Mouse (Mus musculus) Patski (cell line): ENCODE results near the gene E130308A19Rik. TPM values are rescaled to one million over a fixed set of nuclear protein-coding genes. Genes with fewer than 3 reads are reported as not detected.
A peak's percentile ranks its signal among the peaks of the same experiment; 100 is the strongest.

Experiments used
- ATAC-seq: fragments of 100-300 bp; one replicate; pipeline ENCODE4 v1.8.0; 2021
- CTCF ChIA-PET: fragments of 350-600 bp; sonication (Branson Sonifier 250); formaldehyde crosslinking; loops from one replicate; lab custom pipeline; 2022; ENCODE audit warnings: inconsistent platforms; lab: Charles Lee
- POLR2A ChIA-PET: fragments of 350-600 bp; sonication (Branson Sonifier 250); formaldehyde crosslinking; loops from one replicate; lab custom pipeline; 2022; ENCODE audit warnings: antibody characterized with exemption, inconsistent platforms; lab: Charles Lee
- DNase-seq: peaks from one replicate; pipeline ENCODE4 v3.0.0-alpha.2; 2011; ENCODE audit warnings: low read depth, low spot score
- H3K27me3 ChIP-seq: fragments of 371-371 bp; one replicate; pipeline ENCODE4 v1.5.1; 2021
- CTCF ChIP-seq: fragments of 100-300 bp; IDR thresholded peaks from one replicate; pipeline ENCODE4 v1.5.1; 2021
- in situ Hi-C: fragments of 300-500 bp; cut with MboI; formaldehyde crosslinking; loops from 3 replicates; pipeline ENCODE4 v1.11.1; 2018; ENCODE audit warnings: low pct_unique_long_range_greater_than_20kb, mixed read lengths
- polyA plus RNA-seq: library from polyadenylated mRNA; unstranded; gene quantifications from one replicate; pipeline ENCODE4 v1.2.3, GENCODE M21; 2021

E130308A19Rik gene
- polyA plus RNA-seq, 1 experiment from 2014 or later: 8.4 TPM

- CTCF ChIA-PET: interaction anchor here (0.9 kb wide), 1 partner anchor 77 kb away, joined by 3 read pairs; no protein-coding TSS in a partner anchor
- H3K27me3 ChIP-seq: no peaks in the 10 kb centered on the region
- in situ Hi-C loops: no loop called here
- ATAC-seq (no peak), DNase-seq (no peak)
- POLR2A ChIA-PET: interaction anchor here (0.7 kb wide), 1 partner anchor 45 kb away, joined by 3 read pairs; no protein-coding TSS in a partner anchor
- TF ChIP-seq CTCF: no peak
These were observed 55.4 kb downstream of the E130308A19Rik start for GRCm38 (mm10) chr4:59681383-59681782.

- POLR2A ChIA-PET: no interaction called here
- ATAC-seq: peak; percentile 60
- peak; percentile 13 for DNase-seq
- H3K27me3 ChIP-seq: no peaks in the 10 kb centered on the region
- CTCF ChIA-PET: interaction anchor here (1.4 kb wide), 1 partner anchor 10 kb away, joined by 4 read pairs; no protein-coding TSS in a partner anchor
- in situ Hi-C loops: no loop called here
- no peak for TF ChIP-seq CTCF
These were observed 56.5 kb downstream of the E130308A19Rik start for GRCm38 (mm10) chr4:59682491-59682890.

- no peaks in the 10 kb centered on the region for H3K27me3 ChIP-seq
- no peak for TF ChIP-seq CTCF
- DNase-seq: no peak
- CTCF ChIA-PET: interaction anchor here (1.4 kb wide), 2 partner anchors 11 to 16 kb away, joined by 3 to 4 read pairs; no protein-coding TSS in a partner anchor
- in situ Hi-C loops: no loop called here
- no peak for ATAC-seq
- POLR2A ChIA-PET: interaction anchor here (0.6 kb wide), 1 partner anchor 217 kb away, joined by 3 read pairs; no protein-coding TSS in a partner anchor
These were observed 56.9 kb downstream of the E130308A19Rik start for GRCm38 (mm10) chr4:59682950-59683349.

- ChIA-PET CTCF (interaction anchor here (1.0 to 1.4 kb wide), 2 partner anchors 9 to 17 kb away, joined by 3 to 4 read pairs; no protein-coding TSS in a partner anchor), POLR2A (no interaction called here)
- H3K27me3 ChIP-seq: no peaks in the 10 kb centered on the region
- DNase-seq (no peak), ATAC-seq (no peak)
- TF ChIP-seq CTCF: no peak
- in situ Hi-C loops: no loop called here
These were observed 58.3 kb downstream of the E130308A19Rik start for GRCm38 (mm10) chr4:59684306-59684705.

- in situ Hi-C loops: no loop called here
- ChIA-PET CTCF (no interaction called here), POLR2A (no interaction called here)
- ATAC-seq (no peak), DNase-seq (no peak)
- TF ChIP-seq CTCF: no peak
- no peaks in the 10 kb centered on the region for H3K27me3 ChIP-seq
These were observed 60.7 kb downstream of the E130308A19Rik start for GRCm38 (mm10) chr4:59686716-59687115.

GRCm38 (mm10) chr4:59689055-59689454, 63.0 kb downstream of the E130308A19Rik start:
- H3K27me3 ChIP-seq: no peaks in the 10 kb centered on the region
- no peak for DNase-seq
- TF ChIP-seq CTCF: no peak
- in situ Hi-C loops: no loop called here
- ChIA-PET POLR2A (no interaction called here), CTCF (no interaction called here)
- no peak for ATAC-seq

GRCm38 (mm10) chr4:59690145-59690544, 64.1 kb downstream of the E130308A19Rik start:
- ChIA-PET CTCF (no interaction called here), POLR2A (no interaction called here)
- TF ChIP-seq CTCF: no peak
- DNase-seq: no peak
- ATAC-seq: no peak
- no peaks in the 10 kb centered on the region for H3K27me3 ChIP-seq
- in situ Hi-C loops: no loop called here

GRCm38 (mm10) chr4:59696846-59697245, 70.8 kb downstream of the E130308A19Rik start:
- no peaks in the 10 kb centered on the region for H3K27me3 ChIP-seq
- in situ Hi-C loops: no loop called here
- no peak for TF ChIP-seq CTCF
- DNase-seq (no peak), ATAC-seq (no peak)
- CTCF ChIA-PET: no interaction called here
- POLR2A ChIA-PET: no interaction called here

- DNase-seq: no peak
These were observed 71.9 kb downstream of the E130308A19Rik start for GRCm38 (mm10) chr4:59697869-59698268.

GRCm38 (mm10) chr4:59699014-59699792, 73.2 kb downstream of the E130308A19Rik start:
- DNase-seq (no peak), ATAC-seq (no peak)
- in situ Hi-C loops: no loop called here
- no peak for TF ChIP-seq CTCF
- CTCF ChIA-PET: no interaction called here
- POLR2A ChIA-PET: no interaction called here
- H3K27me3 ChIP-seq: no peaks in the 10 kb centered on the region

More at GRCm38 (mm10) chr4:59697869-59698268, 71.9 kb downstream of the E130308A19Rik start:
- POLR2A ChIA-PET: no interaction called here
- no peak for ATAC-seq
- in situ Hi-C loops: no loop called here
- no peaks in the 10 kb centered on the region for H3K27me3 ChIP-seq
- CTCF ChIA-PET: no interaction called here
- TF ChIP-seq CTCF: no peak

- in situ Hi-C loops: no loop called here
- H3K27me3 ChIP-seq: no peaks in the 10 kb centered on the region
- ATAC-seq: peak; percentile 90
- CTCF ChIA-PET: interaction anchor here (0.6 to 3.0 kb wide), 6 partner anchors 12 to 94 kb away, joined by 3 to 10 read pairs (median 4); partner anchors contain the start of gene E130308A19Rik
- POLR2A ChIA-PET: no interaction called here
- peak; percentile 58 for TF ChIP-seq CTCF
- DNase-seq: peak; percentile 87
These were observed 83.3 kb downstream of the E130308A19Rik start for GRCm38 (mm10) chr4:59709321-59709720.
